Mouse (Mus musculus) ES-E14 (cell line): ENCODE measurements around the gene Angptl4.

Experiments used
- CHD2 ChIP-seq: IDR thresholded peaks from 2 replicates; pipeline ENCODE4 v1.6.1; 2014; ENCODE audit warnings: mild to moderate bottlenecking, low read depth, low read length, inconsistent platforms
- HCFC1 ChIP-seq: IDR thresholded peaks from 2 replicates; pipeline ENCODE4 v1.6.1; 2012; ENCODE audit warnings: low read length, inconsistent platforms, borderline replicate concordance; ENCODE audit not compliant: insufficient read depth
- MAFK ChIP-seq: IDR thresholded peaks from 2 replicates; pipeline ENCODE4 v1.6.1; 2014; ENCODE audit warnings: mild to moderate bottlenecking, low read depth, low read length, inconsistent platforms; ENCODE audit not compliant: insufficient read depth
- ZC3H11A ChIP-seq: IDR thresholded peaks from 2 replicates; pipeline ENCODE4 v1.6.1; 2012; ENCODE audit warnings: low read depth, mild to moderate bottlenecking, inconsistent platforms, low read length, borderline replicate concordance
- ZNF384 ChIP-seq: IDR thresholded peaks from 2 replicates; pipeline ENCODE4 v1.6.1; 2012; ENCODE audit warnings: low read depth, low read length, inconsistent platforms

- TF ChIP-seq MAFK (no peak), ZNF384 (no peak), CHD2 (no peak), HCFC1 (no peak), ZC3H11A (no peak)
Observed at GRCm38 (mm10) chr17:33781124-33781977, at the start of gene Angptl4.
